Mouse (Mus musculus) kidney, adult 2 months (tissue): ENCODE data around the gene Pgm5.

ENCODE experiments used
- CTCF ChIP-seq: fragments of 200-500 bp; conservative IDR thresholded peaks from 2 replicates; pipeline ENCODE4 v1.5.1; 2011; ENCODE audit warnings: low read depth, mild to moderate bottlenecking, control low read depth, low read length, moderate library complexity, mixed read lengths; ENCODE audit not compliant: insufficient read depth, insufficient read length
- POLR2A ChIP-seq: fragments of 200-500 bp; IDR thresholded peaks from one replicate; pipeline ENCODE4 v1.6.1; 2011; ENCODE audit warnings: low read depth, low read length, control low read depth

GRCm38 (mm10) chr19:24673331-24673730 lies 188.3 kb downstream of the Pgm5 start:
- TF ChIP-seq CTCF (no peak), POLR2A (no peak)
